Mouse (Mus musculus) forebrain, embryonic 11.5 days (tissue): ENCODE results near the gene Upf1. TPM values are rescaled to one million over a fixed set of nuclear protein-coding genes. Genes with fewer than 3 reads are reported as not detected.
A peak's percentile ranks its signal among the peaks of the same experiment; 100 is the strongest.

Experiments
- ATAC-seq: fragments of 200-750 bp; cut with Nextera tagmentation; replicated peaks from 2 replicates; pipeline ENCODE4 v1.8.0; 2017; ENCODE audit warnings: moderate TSS enrichment; ENCODE audit not compliant: low FRiP score
- DNase-seq: peaks from one replicate; pipeline ENCODE4 v3.0.0-alpha.2; 2017; ENCODE audit warnings: low spot score
- H3K27ac ChIP-seq: fragments of 300-500 bp; sonication (generic); 2 replicates; pipeline ENCODE4 v1.5.1; 2014; ENCODE audit warnings: low read depth, low read length
- H3K27me3 ChIP-seq: fragments of 300-500 bp; sonication (generic); 2 replicates; pipeline ENCODE4 v1.6.1; 2014; ENCODE audit warnings: mild to moderate bottlenecking, low read length, mixed read lengths; ENCODE audit not compliant: control insufficient read depth, insufficient read depth
- H3K36me3 ChIP-seq: fragments of 300-500 bp; sonication (generic); 2 replicates; pipeline ENCODE4 v1.6.1; 2014; ENCODE audit warnings: mild to moderate bottlenecking, low read length, moderate library complexity, mixed read lengths; ENCODE audit not compliant: control insufficient read depth, insufficient read depth
- H3K4me1 ChIP-seq: fragments of 300-500 bp; sonication (generic); replicated peaks from 2 replicates; pipeline ENCODE4 v1.6.1; 2014; ENCODE audit warnings: low read length, mixed read lengths; ENCODE audit not compliant: control insufficient read depth, insufficient read depth
- H3K4me2 ChIP-seq: fragments of 300-500 bp; sonication (generic); 2 replicates; pipeline ENCODE4 v1.6.1; 2014; ENCODE audit warnings: low read depth, mild to moderate bottlenecking, low read length, moderate library complexity, mixed read lengths; ENCODE audit not compliant: severe bottlenecking
- H3K4me3 ChIP-seq: fragments of 300-500 bp; sonication (generic); 2 replicates; pipeline ENCODE4 v1.5.1; 2014; ENCODE audit warnings: low read depth, low read length
- H3K9ac ChIP-seq: fragments of 300-500 bp; sonication (generic); 2 replicates; pipeline ENCODE4 v1.6.1; 2014; ENCODE audit warnings: low read length
- H3K9me3 ChIP-seq: fragments of 300-500 bp; sonication (generic); 2 replicates; pipeline ENCODE4 v1.6.1; 2016; ENCODE audit warnings: low read length, mixed read lengths; ENCODE audit not compliant: control insufficient read depth
- WGBS: fragments of 180-500 bp; shearing (Covaris S2); extraction: QIAGEN DNeasy Blood & Tissue Kit; methylation state at CpG from one replicate; pipeline ENCODE4 v1.1.7; 2014; 5-methylcytosine and 5-hydroxymethylcytosine counted together
- polyA plus RNA-seq: library from polyadenylated mRNA; unstranded; fragments of >200 nt; fragmentation: Nextera tagmentation; extraction: Ambion mirVana; gene quantifications from 2 replicates; pipeline ENCODE4 v1.2.1, GENCODE M21; 2014

The Upf1 gene
- polyA plus RNA-seq, 1 experiment from 2014 or later = 25.8 TPM

- ATAC-seq = no peak
- Histone ChIP-seq H3K4me2 (no peak overlapping the region), H3K4me3 (no peak overlapping the region), H3K36me3 (no peaks in the 10 kb centered on the region), H3K9ac (no peak overlapping the region), H3K4me1 (peaks cover 2% of the 10 kb centered on the region; the same call in 1 of the 2 replicates), H3K27ac (no peak overlapping the region), H3K27me3 (peaks cover 32% of the 10 kb centered on the region), H3K9me3 (no peaks in the 10 kb centered on the region)
- DNase-seq = no peak
- WGBS = 83% methylated on average over 12 of the region's 12 CpGs
These were observed 27.0 kb upstream of the Upf1 start for GRCm38 (mm10) chr8:70380069-70380468.

DNA sequence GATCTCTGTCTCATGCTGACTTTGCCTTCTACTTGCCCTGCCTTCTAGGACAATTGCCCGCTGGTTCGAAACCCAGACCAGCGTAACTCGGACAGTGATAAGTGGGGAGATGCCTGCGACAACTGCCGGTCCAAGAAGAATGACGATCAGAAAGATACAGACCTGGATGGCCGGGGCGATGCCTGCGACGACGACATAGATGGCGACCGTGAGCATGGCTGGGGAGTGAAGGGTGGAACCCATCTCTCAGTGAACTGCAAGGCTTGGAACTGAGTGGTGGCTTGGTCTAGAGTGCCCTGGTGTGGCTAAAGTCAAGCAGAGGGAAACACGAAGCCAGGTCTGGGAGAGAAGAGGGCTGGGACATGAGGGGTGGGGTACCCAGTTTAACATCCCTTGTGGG lies 24.0 kb upstream of the Upf1 start:
- WGBS = 11% methylated on average over 15 of the region's 15 CpGs
- Histone ChIP-seq H3K4me1 (peaks cover 13% of the 10 kb centered on the region), H3K4me2 (no peak overlapping the region), H3K9me3 (no peaks in the 10 kb centered on the region), H3K27ac (no peak overlapping the region), H3K36me3 (no peaks in the 10 kb centered on the region), H3K9ac (no peak overlapping the region), H3K4me3 (no peak overlapping the region), H3K27me3 (peaks cover 62% of the 10 kb centered on the region)
- ATAC-seq (no peak), DNase-seq (no peak)

DNA sequence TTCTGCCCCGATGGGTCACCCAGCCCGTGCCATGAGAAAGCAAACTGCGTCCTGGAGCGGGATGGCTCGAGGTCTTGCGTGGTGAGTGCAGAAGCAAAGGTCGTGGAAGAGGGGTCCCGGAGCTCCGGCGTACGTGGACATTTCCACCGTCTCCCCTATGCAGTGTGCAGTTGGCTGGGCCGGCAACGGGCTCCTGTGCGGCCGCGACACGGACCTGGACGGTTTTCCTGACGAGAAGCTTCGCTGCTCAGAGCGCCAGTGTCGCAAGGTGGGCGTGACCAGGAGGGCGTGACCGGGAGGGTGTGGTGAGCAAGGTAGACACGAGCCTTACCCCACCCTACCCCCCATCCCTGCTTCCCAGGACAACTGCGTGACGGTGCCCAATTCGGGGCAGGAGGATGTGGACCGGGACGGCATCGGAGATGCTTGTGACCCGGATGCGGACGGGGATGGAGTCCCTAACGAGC lies 23.2 kb upstream of the Upf1 start:
- Histone ChIP-seq H3K4me3 (no peak overlapping the region), H3K27ac (no peak overlapping the region), H3K9ac (no peak overlapping the region), H3K27me3 (peaks cover 68% of the 10 kb centered on the region), H3K9me3 (no peaks in the 10 kb centered on the region), H3K4me2 (no peak overlapping the region), H3K4me1 (peaks cover 13% of the 10 kb centered on the region), H3K36me3 (no peaks in the 10 kb centered on the region)
- ATAC-seq (no peak), DNase-seq (peak; percentile 60)
- WGBS = 6% methylated on average over 37 of the region's 37 CpGs

GRCm38 (mm10) chr8:70375212-70375859 lies 22.3 kb upstream of the Upf1 start:
- Histone ChIP-seq H3K27me3 (peaks cover 68% of the 10 kb centered on the region), H3K36me3 (no peaks in the 10 kb centered on the region), H3K9ac (no peak overlapping the region), H3K4me1 (peaks cover 13% of the 10 kb centered on the region), H3K9me3 (no peaks in the 10 kb centered on the region), H3K4me2 (no peak overlapping the region), H3K4me3 (no peak overlapping the region), H3K27ac (no peak overlapping the region)
- no peak for ATAC-seq
- WGBS = 6% methylated on average over 35 of the region's 35 CpGs
- peak; percentile 54 for DNase-seq

DNA sequence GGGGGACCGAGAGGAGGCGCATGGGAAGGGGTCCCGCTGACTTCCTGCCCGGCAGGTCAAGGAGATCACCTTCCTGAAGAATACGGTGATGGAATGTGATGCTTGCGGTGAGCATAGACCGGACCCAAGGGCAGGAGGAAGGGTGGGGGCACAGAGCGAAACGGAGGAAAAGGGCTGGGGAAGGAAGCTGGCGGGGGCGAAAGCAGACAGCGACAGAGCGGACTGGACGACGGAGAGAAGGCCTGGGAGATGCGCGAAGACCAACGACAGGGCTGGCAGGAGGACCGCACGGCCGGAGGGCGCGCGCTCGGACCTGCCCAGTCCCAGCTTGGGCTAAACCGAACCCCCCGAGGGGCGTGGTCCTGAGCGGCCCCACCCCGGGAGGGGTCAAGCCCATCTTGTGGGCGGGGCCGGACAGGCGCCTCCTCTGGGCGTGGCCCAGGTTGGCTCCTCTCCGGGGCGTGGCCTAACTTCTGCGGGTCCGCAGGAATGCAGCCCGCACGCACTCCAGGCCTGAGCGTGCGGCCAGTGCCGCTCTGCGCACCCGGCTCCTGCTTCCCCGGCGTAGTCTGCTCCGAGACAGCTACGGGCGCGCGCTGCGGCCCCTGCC lies 21.3 kb upstream of the Upf1 start:
- Histone ChIP-seq H3K27me3 (peaks cover 68% of the 10 kb centered on the region), H3K4me3 (peak overlapping the region; percentile 25), H3K36me3 (no peaks in the 10 kb centered on the region), H3K27ac (no peak overlapping the region), H3K9me3 (no peaks in the 10 kb centered on the region), H3K4me1 (peaks cover 13% of the 10 kb centered on the region), H3K4me2 (peak overlapping the region; percentile 48), H3K9ac (no peak overlapping the region)
- WGBS = under 1% methylated on average over 48 of the region's 53 CpGs
- ATAC-seq (peak; percentile 77), DNase-seq (peak; percentile 85)

GRCm38 (mm10) chr8:70373397-70374317 lies 20.6 kb upstream of the Upf1 start, which contains the start of gene Comp:
Gene Comp, plus strand, starts transcription at chr8:70373558.
- 3% methylated on average over 47 of the region's 47 CpGs for WGBS
- Histone ChIP-seq H3K27ac (no peak within 1 kb of the TSS), H3K36me3 (no peaks in the 10 kb centered on the region), H3K27me3 (peaks cover 68% of the 10 kb centered on the region), H3K4me3 (peak within 1 kb of the TSS; percentile 25), H3K4me1 (peaks cover 13% of the 10 kb centered on the region), H3K9ac (no peak within 1 kb of the TSS), H3K9me3 (no peaks in the 10 kb centered on the region), H3K4me2 (peak within 1 kb of the TSS; percentile 48)
- ATAC-seq (peak; percentile 11; the same call in 1 of the 2 replicates), DNase-seq (peak; percentile 54)

- WGBS = 31% methylated on average over 6 of the region's 6 CpGs
- no peaks in the 10 kb centered on the region for H3K36me3 ChIP-seq
These were observed 18.9 kb upstream of the Upf1 start for GRCm38 (mm10) chr8:70371951-70372350.

GRCm38 (mm10) chr8:70370476-70370875 lies 17.4 kb upstream of the Upf1 start:
- H3K4me3 ChIP-seq = no peak overlapping the region
- no peaks in the 10 kb centered on the region for H3K36me3 ChIP-seq
- no peak overlapping the region for H3K4me2 ChIP-seq
- no peak for ATAC-seq
- H3K9ac ChIP-seq = no peak overlapping the region
- WGBS = 79% methylated on average over 7 of the region's 7 CpGs
- H3K4me1 ChIP-seq = peaks cover 11% of the 10 kb centered on the region
- DNase-seq = no peak
- no peaks in the 10 kb centered on the region for H3K9me3 ChIP-seq
- H3K27ac ChIP-seq = no peak overlapping the region
- peaks cover 40% of the 10 kb centered on the region for H3K27me3 ChIP-seq

More at GRCm38 (mm10) chr8:70371951-70372350, 18.9 kb upstream of the Upf1 start:
- ATAC-seq (no peak), DNase-seq (no peak)
- H3K4me2 ChIP-seq = no peak overlapping the region
- no peaks in the 10 kb centered on the region for H3K9me3 ChIP-seq
- peaks cover 55% of the 10 kb centered on the region for H3K27me3 ChIP-seq
- H3K27ac ChIP-seq = no peak overlapping the region
- H3K4me3 ChIP-seq = no peak overlapping the region
- H3K4me1 ChIP-seq = peaks cover 13% of the 10 kb centered on the region
- no peak overlapping the region for H3K9ac ChIP-seq
